Mouse (Mus musculus) hindbrain, embryonic 13.5 days (tissue): ENCODE measurements around the gene Gpr39. TPM values are rescaled to one million over a fixed set of nuclear protein-coding genes. Genes with fewer than 3 reads are reported as not detected.

Experiments used
- ATAC-seq: fragments of 200-750 bp; cut with Nextera tagmentation; 2 replicates; pipeline ENCODE4 v1.8.0; 2017; ENCODE audit warnings: moderate TSS enrichment; ENCODE audit not compliant: low FRiP score
- H3K27ac ChIP-seq: fragments of 300-500 bp; sonication (generic); 2 replicates; pipeline ENCODE4 v1.5.1; 2015; ENCODE audit warnings: inconsistent platforms, mild to moderate bottlenecking, moderate library complexity
- H3K27me3 ChIP-seq: fragments of 300-500 bp; sonication (generic); 2 replicates; pipeline ENCODE4 v1.6.1; 2015; ENCODE audit warnings: mild to moderate bottlenecking, inconsistent platforms
- H3K36me3 ChIP-seq: fragments of 300-500 bp; sonication (generic); 2 replicates; pipeline ENCODE4 v1.6.1; 2015; ENCODE audit warnings: mild to moderate bottlenecking, inconsistent platforms
- H3K4me1 ChIP-seq: fragments of 300-500 bp; sonication (generic); replicated peaks from 2 replicates; pipeline ENCODE4 v1.6.1; 2015; ENCODE audit warnings: inconsistent platforms
- H3K4me2 ChIP-seq: fragments of 300-500 bp; sonication (generic); 2 replicates; pipeline ENCODE4 v1.6.1; 2015; ENCODE audit warnings: inconsistent platforms, mild to moderate bottlenecking, moderate library complexity
- H3K4me3 ChIP-seq: fragments of 300-500 bp; sonication (generic); 2 replicates; pipeline ENCODE4 v1.5.1; 2015; ENCODE audit warnings: mild to moderate bottlenecking, inconsistent platforms
- H3K9ac ChIP-seq: fragments of 300-500 bp; sonication (generic); 2 replicates; pipeline ENCODE4 v1.6.1; 2015; ENCODE audit warnings: mild to moderate bottlenecking, inconsistent platforms
- H3K9me3 ChIP-seq: fragments of 300-500 bp; sonication (generic); 2 replicates; pipeline ENCODE4 v1.6.1; 2016; ENCODE audit warnings: inconsistent platforms
- WGBS: fragments of 180-500 bp; shearing (Covaris S2); methylation state at CpG from one replicate; pipeline ENCODE4 v1.1.7; 2015; 5-methylcytosine and 5-hydroxymethylcytosine counted together
- polyA plus RNA-seq: library from polyadenylated mRNA; unstranded; fragments of >200 nt; fragmentation: Nextera tagmentation; extraction: Ambion mirVana; gene quantifications from 2 replicates; pipeline ENCODE4 v1.2.1, GENCODE M21; 2015

Gpr39 gene
- polyA plus RNA-seq, 1 experiment from 2014 or later = 0.08 TPM

DNA sequence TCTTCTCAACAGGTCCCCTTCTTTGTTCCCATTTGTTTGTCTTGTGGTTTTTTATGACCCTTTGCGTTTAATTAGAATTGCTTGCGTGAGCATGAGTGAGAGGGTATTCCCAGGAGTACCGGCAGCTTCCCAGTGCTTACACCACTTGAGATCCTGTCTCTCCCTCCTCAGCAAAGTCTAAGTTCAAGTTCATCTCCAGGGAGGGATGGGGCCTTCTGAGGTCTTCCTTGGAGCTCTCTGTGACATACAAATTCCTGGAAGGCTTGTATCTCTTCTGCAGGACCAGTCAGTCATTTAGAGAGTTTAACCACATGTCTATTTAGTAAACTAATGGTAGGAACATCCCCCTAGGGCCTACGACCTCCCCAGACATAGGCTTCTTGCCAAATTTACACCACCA lies 55.1 kb downstream of the Gpr39 start:
- Histone ChIP-seq H3K4me1 (peaks cover 16% of the 10 kb centered on the region), H3K4me3 (no peak overlapping the region), H3K36me3 (no peaks in the 10 kb centered on the region), H3K9me3 (no peaks in the 10 kb centered on the region), H3K27ac (no peak overlapping the region), H3K27me3 (no peaks in the 10 kb centered on the region), H3K9ac (no peak overlapping the region), H3K4me2 (no peak overlapping the region)
- 66% methylated on average over 4 of the region's 4 CpGs for WGBS
- no peak for ATAC-seq

DNA sequence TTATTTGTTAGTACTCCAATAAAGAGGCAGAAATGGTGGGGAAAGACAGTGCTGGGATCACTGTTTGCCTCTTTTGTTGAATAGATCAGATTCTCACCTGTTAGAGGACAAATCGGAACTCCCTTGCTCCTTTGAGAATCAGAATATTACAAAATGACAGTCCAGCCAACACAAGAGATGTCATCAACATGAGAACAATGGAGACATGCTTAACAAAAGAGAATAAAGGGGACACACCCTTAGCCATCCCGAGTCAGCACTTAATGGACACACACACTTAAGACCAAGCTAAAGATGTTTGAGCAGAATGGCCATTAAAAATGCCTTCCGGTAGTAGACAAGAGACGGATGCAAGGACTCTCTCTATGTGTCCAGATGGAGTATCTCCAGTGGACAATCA lies 68.0 kb downstream of the Gpr39 start:
- Histone ChIP-seq H3K36me3 (no peaks in the 10 kb centered on the region), H3K4me1 (no peaks in the 10 kb centered on the region), H3K9ac (no peak overlapping the region), H3K27ac (no peak overlapping the region), H3K4me2 (no peak overlapping the region), H3K27me3 (no peaks in the 10 kb centered on the region), H3K9me3 (no peaks in the 10 kb centered on the region), H3K4me3 (no peak overlapping the region)
- WGBS = 78% methylated on average over 4 of the region's 4 CpGs
- ATAC-seq = no peak

GRCm38 (mm10) chr1:125755335-125755996 lies 78.7 kb downstream of the Gpr39 start:
- H3K9me3 ChIP-seq = no peaks in the 10 kb centered on the region
- H3K9ac ChIP-seq = no peak overlapping the region
- 0 out of 2 replicates have a peak, but pooled peaks have one; percentile 39 for ATAC-seq
- no peak overlapping the region for H3K27ac ChIP-seq
- WGBS = 91% methylated on average over 4 of the region's 4 CpGs
- H3K27me3 ChIP-seq = no peaks in the 10 kb centered on the region
- no peak overlapping the region for H3K4me2 ChIP-seq
- H3K4me1 ChIP-seq = peaks cover 8% of the 10 kb centered on the region; the same call in 1 of the 2 replicates
- H3K4me3 ChIP-seq = no peak overlapping the region
- no peaks in the 10 kb centered on the region for H3K36me3 ChIP-seq

- Histone ChIP-seq H3K27ac (0 out of 2 replicates have a peak overlapping the region, but pooled peaks have one; percentile 30), H3K27me3 (no peaks in the 10 kb centered on the region), H3K9me3 (no peaks in the 10 kb centered on the region), H3K4me1 (peaks cover 10% of the 10 kb centered on the region; the same call in 1 of the 2 replicates), H3K36me3 (no peaks in the 10 kb centered on the region), H3K4me3 (no peak overlapping the region), H3K9ac (no peak overlapping the region), H3K4me2 (no peak overlapping the region)
- WGBS = 66% methylated on average over 15 of the region's 15 CpGs
- 0 out of 2 replicates have a peak, but pooled peaks have one; percentile 61 for ATAC-seq
Observed at GRCm38 (mm10) chr1:125759972-125760695, 83.3 kb downstream of the Gpr39 start.

DNA sequence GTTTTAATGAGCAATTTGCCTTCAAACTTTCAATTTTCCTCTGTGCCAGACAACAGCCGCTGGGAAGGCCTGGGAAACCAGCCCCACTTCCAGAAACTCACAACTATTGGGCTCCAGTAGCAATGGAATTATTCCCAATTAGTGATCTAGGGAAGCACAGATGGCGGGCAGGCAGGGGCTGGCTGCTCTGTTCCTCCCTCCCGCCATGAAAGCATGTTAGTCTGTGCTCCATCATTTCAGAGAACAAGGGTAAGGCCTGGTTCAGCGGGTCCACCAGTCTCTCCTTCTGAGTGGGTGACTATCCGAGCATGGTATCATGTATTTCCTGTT lies 83.9 kb downstream of the Gpr39 start:
- no peak overlapping the region for H3K27ac ChIP-seq
- H3K4me1 ChIP-seq = peaks cover 10% of the 10 kb centered on the region; the same call in 1 of the 2 replicates
- H3K4me2 ChIP-seq = no peak overlapping the region
- H3K27me3 ChIP-seq = no peaks in the 10 kb centered on the region
- no peak overlapping the region for H3K9ac ChIP-seq
- 0 out of 2 replicates have a peak, but pooled peaks have one; percentile 39 for ATAC-seq
- no peak overlapping the region for H3K4me3 ChIP-seq
- H3K36me3 ChIP-seq = no peaks in the 10 kb centered on the region
- no peaks in the 10 kb centered on the region for H3K9me3 ChIP-seq
- 70% methylated on average over 5 of the region's 5 CpGs for WGBS

DNA sequence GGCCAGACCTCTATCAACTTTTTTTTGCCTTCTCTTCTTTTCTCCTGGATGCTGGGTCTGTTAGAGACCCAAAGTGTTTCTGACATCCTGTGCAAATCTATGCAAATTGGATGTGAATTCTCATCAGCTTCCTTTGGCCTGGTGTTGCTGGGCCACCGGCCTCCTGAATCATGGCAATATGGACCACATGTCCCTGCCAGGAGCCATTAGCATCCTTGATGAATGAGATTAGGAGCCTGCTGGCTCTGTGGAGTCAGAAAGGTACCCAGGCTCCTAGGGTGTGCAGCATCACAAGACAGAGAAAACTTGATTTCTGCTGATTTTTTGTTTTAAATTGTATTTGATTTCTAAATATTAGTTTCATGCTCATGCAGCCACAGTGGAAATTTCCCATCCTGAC lies 85.3 kb downstream of the Gpr39 start:
- Histone ChIP-seq H3K4me3 (no peak overlapping the region), H3K9ac (no peak overlapping the region), H3K9me3 (no peaks in the 10 kb centered on the region), H3K27ac (no peak overlapping the region), H3K4me2 (no peak overlapping the region), H3K4me1 (peaks cover 10% of the 10 kb centered on the region; the same call in 1 of the 2 replicates), H3K36me3 (no peaks in the 10 kb centered on the region), H3K27me3 (no peaks in the 10 kb centered on the region)
- 36% methylated on average over 1 of the region's 1 CpGs for whole genome bisulfite sequencing
- ATAC-seq = no peak

GRCm38 (mm10) chr1:125789804-125790203 lies 113.0 kb downstream of the Gpr39 start:
- 26% methylated on average over 4 of the region's 4 CpGs for WGBS

DNA sequence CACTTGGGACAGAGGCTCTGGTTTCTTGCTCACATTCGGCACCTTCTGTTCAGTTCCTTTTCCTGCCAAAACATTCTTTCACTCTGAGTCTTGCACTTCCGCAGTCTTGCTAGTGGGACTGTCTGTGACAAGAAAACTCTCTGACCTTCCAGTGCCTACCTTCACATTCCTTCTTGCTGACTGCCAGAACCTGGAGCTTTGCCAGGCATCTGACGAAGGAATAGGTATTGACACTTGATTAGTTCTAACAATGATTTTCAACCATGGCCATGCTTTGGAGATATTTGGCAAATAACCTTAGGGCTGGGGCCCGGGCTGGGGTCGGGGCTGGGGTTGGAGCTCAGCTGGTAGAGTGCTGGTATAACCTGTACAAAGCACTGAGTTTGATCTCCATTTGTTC lies 123.7 kb downstream of the Gpr39 start:
- Histone ChIP-seq H3K36me3 (0 out of 2 replicates have a peak, but pooled peaks cover 4% of the 10 kb centered on the region), H3K4me2 (no peak overlapping the region), H3K4me1 (no peaks in the 10 kb centered on the region), H3K9me3 (peaks cover 14% of the 10 kb centered on the region), H3K9ac (no peak overlapping the region), H3K4me3 (no peak overlapping the region), H3K27ac (no peak overlapping the region), H3K27me3 (0 out of 2 replicates have a peak, but pooled peaks cover 3% of the 10 kb centered on the region)
- no peak for ATAC-seq
- 94% methylated on average over 5 of the region's 5 CpGs for WGBS

More at GRCm38 (mm10) chr1:125789804-125790203, 113.0 kb downstream of the Gpr39 start:
- no peaks in the 10 kb centered on the region for H3K9me3 ChIP-seq
- ATAC-seq = no peak
- H3K27me3 ChIP-seq = no peaks in the 10 kb centered on the region
- no peak overlapping the region for H3K4me3 ChIP-seq
- H3K4me1 ChIP-seq = 0 out of 2 replicates have a peak, but pooled peaks cover 2% of the 10 kb centered on the region
- H3K9ac ChIP-seq = no peak overlapping the region
- no peaks in the 10 kb centered on the region for H3K36me3 ChIP-seq
- H3K4me2 ChIP-seq = no peak overlapping the region
- H3K27ac ChIP-seq = no peak overlapping the region

- no peak for ATAC-seq
- Histone ChIP-seq H3K4me3 (no peak overlapping the region), H3K4me1 (peaks cover 8% of the 10 kb centered on the region), H3K36me3 (no peaks in the 10 kb centered on the region), H3K27me3 (no peaks in the 10 kb centered on the region), H3K4me2 (no peak overlapping the region), H3K9ac (no peak overlapping the region), H3K9me3 (no peaks in the 10 kb centered on the region), H3K27ac (no peak overlapping the region)
- 71% methylated on average over 2 of the region's 2 CpGs for whole genome bisulfite sequencing
Observed at GRCm38 (mm10) chr1:125808426-125808825, 131.6 kb downstream of the Gpr39 start.

DNA sequence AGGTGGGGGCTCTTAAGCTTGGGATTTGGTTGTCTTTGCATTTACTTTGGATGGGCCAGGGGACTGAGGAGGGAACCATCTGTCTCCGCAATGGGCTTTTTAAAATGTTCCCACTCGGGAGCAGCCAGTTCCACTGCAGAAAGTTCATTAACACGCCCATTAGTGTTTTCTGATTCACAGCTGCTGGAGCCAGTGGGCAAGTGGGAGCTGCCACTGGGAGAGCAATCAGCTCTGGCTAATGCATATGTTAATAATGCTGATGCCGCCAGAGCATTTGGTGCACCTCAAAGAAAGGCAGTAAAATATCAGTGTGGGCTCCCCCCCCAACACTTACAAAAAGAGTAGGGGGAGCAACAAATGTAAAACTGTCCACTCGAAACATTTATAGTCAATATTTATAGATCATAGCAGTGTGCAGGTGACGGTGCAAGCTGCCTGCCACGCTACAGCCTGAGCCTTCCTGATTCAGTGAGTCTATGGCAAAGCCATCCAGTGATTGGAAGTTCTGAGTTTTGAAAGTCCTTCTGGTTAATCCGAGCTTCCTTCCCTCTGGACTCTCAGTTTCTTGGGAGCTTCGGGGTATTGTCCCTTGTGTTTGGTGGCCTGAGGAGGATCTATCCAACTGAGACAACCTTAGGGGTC lies 136.5 kb downstream of the Gpr39 start:
- Histone ChIP-seq H3K4me3 (no peak overlapping the region), H3K4me2 (no peak overlapping the region), H3K9me3 (no peaks in the 10 kb centered on the region), H3K36me3 (no peaks in the 10 kb centered on the region), H3K27ac (no peak overlapping the region), H3K9ac (no peak overlapping the region), H3K4me1 (peaks cover 11% of the 10 kb centered on the region), H3K27me3 (no peaks in the 10 kb centered on the region)
- no peak for ATAC-seq
- WGBS = 57% methylated on average over 9 of the region's 9 CpGs

- Histone ChIP-seq H3K4me2 (no peak overlapping the region), H3K9me3 (no peaks in the 10 kb centered on the region), H3K27ac (no peak overlapping the region), H3K36me3 (no peaks in the 10 kb centered on the region), H3K4me3 (no peak overlapping the region), H3K27me3 (no peaks in the 10 kb centered on the region), H3K9ac (no peak overlapping the region), H3K4me1 (no peaks in the 10 kb centered on the region)
- ATAC-seq = no peak
- WGBS = 66% methylated on average over 7 of the region's 7 CpGs
Observed at GRCm38 (mm10) chr1:125821101-125821500, 144.3 kb downstream of the Gpr39 start.

DNA sequence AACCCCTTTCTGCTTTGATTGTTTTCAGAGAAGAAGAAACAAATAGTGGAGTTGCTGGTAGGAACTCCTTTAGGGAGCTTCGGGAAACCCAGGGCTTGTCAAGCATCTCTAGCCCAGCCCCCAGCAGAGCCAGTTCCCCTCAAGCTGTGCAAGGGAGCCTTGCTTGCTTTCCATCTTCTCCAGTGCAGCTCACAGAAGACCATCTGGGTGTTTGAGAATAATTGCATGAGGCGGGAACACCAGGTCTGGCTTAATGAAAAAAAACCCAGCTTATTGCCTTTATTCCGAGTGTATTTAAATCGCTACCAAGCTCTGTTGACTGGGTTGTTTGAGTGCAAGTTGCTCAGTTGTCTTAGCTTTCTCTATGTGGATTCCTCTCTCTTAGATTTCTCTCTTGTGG lies 146.8 kb downstream of the Gpr39 start:
- no peak overlapping the region for H3K9ac ChIP-seq
- H3K27ac ChIP-seq = no peak overlapping the region
- H3K4me3 ChIP-seq = no peak overlapping the region
- WGBS = 88% methylated on average over 4 of the region's 4 CpGs
- ATAC-seq = no peak
- H3K36me3 ChIP-seq = no peaks in the 10 kb centered on the region
- H3K9me3 ChIP-seq = no peaks in the 10 kb centered on the region
- no peak overlapping the region for H3K4me2 ChIP-seq
- no peaks in the 10 kb centered on the region for H3K4me1 ChIP-seq
- H3K27me3 ChIP-seq = no peaks in the 10 kb centered on the region
